Mouse (Mus musculus) embryo, embryonic 10.5 days (tissue): Measurements from ENCODE around the gene Pfdn4.

Experiments used
- DNase-seq: peaks from one replicate; pipeline ENCODE4 v3.0.0-alpha.2; 2015; ENCODE audit warnings: low spot score

Pfdn4 gene

DNA sequence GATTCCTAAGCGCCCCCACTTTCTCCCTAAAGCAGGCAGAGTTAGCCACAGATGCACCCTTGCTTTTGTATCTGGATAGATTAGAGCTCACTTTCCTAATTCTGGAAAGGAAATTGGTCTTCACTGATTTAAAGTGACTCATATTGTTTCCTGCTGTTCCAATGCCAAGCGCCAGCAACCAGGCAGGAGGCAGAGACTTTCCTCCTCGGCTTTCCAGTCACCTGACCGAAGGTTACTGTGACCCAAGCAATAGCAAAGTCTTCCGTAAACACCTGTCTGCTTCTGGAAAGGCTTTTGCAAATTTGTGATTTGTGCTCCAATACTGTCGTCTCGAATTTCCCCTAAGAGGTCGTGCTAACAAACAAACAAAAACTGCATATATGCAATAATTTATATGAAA is 1.8 kb downstream of the Pfdn4 start:
- DNase-seq: no peak

DNA sequence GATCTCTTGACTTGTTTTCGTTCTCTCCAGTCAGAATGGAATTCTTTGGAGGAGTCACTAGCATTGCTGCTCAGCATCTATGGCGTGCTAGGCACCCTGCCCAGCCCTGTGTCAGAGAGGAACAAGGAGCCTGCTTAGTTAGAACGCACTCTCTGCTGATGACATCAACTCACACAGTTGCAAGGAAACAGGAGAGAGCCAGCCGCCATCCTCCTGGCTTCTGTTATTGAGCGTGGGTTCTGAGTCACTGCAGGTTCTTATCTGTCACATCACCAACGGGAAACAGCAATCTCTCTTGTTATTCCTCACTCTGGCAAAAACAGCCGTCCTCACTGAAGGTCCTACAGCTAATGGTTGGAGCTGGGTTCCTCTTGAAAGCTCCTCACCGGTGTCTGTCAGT is 7.1 kb downstream of the Pfdn4 start:
- DNase-seq: no peak

GRCm38 (mm10) chr2:170503983-170504382 is 7.8 kb downstream of the Pfdn4 start:
- no peak for DNase-seq

- DNase-seq: peak; percentile 93
Measured at GRCm38 (mm10) chr2:170507734-170508133, 11.5 kb downstream of the Pfdn4 start.

- peak; percentile 97 for DNase-seq
Measured at GRCm38 (mm10) chr2:170508821-170509220, 12.6 kb downstream of the Pfdn4 start.

DNA sequence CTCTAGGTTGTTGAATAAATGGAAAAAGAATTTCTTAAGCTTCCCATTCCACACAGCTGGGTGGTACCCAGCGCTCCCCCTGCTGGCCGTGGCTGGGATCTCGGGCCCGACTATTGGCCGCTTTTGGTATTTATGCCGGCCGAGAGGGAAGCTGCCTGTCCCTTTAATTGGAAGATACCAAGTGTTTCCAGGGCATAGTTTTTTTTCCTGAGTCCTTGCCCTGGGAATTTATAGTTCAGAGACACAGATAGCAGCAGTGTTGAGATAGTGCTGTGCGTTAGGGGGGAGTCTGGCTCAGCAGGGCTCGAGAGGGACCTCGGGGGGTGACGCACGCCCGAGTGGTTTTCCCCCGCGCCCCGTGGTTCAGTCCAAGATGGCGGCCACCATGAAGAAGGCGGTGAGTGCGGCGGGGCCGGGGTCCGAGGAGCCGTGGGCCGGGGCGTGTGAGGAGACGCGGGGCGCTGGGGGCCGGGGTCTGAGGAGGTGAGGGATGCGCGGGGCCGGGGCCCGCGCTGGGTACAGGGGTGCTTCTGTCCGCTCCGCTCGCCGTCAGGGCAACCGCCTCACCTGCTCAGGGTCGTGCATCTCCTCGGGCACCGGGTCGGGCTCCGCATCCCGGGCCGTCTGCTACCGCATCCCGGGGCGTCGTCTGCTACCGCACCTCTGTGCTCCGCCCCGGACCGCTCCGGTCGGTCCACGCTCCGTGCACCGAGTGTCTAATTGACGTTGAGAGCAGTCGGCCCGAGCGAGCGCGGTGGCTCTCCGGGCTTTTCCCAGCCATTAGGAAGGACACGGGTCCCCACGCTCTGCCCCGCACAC is 15.1 kb downstream of the Pfdn4 start:
- peak; percentile 93 for DNase-seq

DNA sequence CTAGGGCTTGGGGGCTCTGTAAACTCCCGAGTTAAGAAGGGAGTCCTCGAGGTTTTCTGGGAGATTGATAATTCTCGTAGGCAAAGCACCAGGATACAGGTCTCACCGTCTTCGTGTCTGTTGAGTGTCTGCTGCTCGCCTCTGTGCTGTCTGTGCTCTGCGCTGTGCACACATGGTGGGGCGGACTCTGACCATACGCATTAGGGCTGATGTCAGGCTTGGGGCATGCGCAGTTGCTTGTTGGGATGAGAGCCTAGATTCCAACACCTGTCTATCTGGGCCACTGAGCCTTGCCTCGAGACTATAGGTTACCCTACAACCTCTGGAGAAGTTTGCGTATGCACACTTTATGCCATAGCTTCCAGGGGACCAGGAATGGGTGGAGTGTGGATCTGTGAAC is 17.5 kb downstream of the Pfdn4 start:
- DNase-seq: no peak

GRCm38 (mm10) chr2:170520321-170520971 is 24.2 kb downstream of the Pfdn4 start:
- DNase-seq: peak; percentile 89

DNA sequence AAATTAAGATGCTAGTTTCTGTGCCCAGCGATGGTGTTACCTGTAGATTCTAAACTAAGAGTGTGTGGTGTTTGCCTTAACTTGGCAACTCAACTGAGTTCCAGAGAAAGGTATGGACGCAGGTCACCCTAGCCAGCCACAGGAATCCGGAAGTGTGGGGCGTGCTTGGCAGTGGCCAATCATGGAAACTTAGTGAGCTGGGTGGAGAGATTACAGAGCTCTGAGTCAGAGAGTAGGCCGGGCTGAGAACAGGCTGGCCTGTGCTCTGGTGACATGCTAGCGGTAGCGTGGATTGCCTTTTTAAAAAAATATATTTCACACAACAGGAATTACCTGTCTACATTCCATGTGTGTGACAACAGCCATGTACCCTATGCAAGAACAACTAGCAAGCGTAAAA is 30.3 kb downstream of the Pfdn4 start:
- DNase-seq: no peak

- DNase-seq: no peak
Measured at GRCm38 (mm10) chr2:170528061-170528460, 31.8 kb downstream of the Pfdn4 start.

DNA sequence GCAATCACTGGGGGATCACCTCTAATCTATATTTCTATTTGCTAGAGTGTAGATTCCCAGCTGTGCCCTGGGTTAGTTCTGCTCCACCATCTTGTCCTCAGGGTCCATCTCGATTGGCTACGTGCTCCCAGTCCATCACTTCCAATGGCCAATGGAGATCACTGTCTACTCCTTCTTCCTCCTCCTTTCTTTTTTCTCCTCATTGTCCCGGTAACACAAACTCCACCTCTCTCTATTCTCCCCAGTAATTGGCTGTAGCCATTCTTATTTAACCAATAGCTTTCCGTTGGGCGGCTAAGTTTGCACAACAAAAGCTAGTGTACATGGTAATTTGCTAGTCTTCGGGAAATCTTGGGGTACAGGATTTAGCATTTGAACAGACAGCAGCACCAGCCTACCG is 33.5 kb downstream of the Pfdn4 start:
- no peak for DNase-seq

DNA sequence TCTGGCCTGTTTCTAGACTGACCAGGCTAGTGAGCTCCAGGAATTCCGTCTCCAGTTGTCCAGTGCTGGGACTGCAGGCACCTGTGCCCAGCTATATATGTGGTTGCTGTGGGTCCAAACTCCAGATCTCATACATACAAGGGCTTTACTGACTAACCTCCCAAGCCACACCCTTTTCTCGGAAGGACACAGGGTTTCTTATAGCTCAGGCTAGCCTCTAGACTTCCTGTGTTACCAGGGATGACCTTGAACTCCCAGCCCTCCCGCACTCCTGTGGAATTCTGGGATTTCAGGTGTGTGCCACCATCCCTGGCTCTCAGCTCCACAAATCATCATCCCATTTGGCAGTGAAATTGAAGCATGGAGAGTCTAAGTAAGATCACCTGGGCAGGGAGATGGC is 34.0 kb downstream of the Pfdn4 start:
- no peak for DNase-seq

GRCm38 (mm10) chr2:170534116-170534802 is 38.0 kb downstream of the Pfdn4 start:
- no peak for DNase-seq

DNA sequence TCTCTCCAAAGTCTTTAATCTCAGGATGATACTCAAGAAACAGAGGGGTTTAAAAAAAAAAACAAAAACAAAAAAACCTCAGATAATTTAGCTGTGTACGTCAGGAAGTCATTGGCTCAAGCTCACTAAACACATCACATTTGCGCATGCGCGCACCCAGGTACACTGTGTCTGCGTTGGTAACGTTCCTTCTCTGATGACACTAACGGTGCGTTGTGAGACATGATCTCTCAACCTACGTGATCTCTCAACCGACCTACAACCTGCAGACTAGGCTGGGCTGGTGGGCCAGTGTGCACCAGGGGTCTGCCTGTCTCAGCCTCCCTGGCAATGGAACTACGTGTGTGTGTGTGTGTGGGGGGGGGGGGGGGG is 38.6 kb downstream of the Pfdn4 start:
- no peak for DNase-seq

- no peak for DNase-seq
Measured at GRCm38 (mm10) chr2:170535841-170536240, 39.6 kb downstream of the Pfdn4 start.

DNA sequence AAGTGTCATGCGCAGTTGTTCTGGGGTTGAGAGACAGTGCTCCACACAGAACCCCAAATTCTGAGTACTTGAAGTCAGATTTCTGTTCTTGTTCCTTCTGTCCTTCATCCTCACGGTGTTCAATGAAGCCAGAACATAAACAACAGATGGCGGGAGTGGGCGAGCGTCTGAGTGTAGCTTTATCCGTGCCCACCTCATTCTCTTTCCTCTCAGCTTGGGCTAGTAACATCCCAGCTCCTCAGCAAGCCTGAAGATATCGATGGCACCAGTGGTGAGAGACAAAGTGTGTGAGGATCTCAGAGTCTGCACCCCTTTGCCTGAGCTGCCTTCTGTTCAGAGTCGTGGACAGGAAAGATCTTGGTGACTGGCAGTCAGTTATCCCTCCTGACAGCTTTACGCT is 43.0 kb downstream of the Pfdn4 start:
- DNase-seq: no peak

DNA sequence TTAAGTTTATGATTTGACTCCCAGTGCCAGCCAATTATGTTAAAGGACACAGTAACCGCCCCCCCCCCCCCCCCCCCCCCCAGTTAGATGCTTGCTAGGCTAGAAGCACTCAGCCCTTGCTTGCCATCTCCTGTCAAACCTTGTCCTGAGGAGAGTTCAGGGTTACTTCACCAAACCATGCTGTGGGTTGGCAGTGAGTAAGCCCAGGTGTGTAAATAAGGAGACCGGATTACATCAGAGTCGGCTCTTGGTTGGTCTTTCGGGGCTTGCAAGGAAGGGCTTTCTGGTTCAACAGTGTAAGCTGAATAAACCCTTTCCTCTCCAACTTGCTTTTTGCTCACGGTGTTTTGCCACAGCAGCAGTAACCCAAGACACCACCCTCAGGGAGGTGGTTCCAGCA is 47.4 kb downstream of the Pfdn4 start:
- DNase-seq: no peak

- no peak for DNase-seq
Measured at GRCm38 (mm10) chr2:170544159-170544558, 47.9 kb downstream of the Pfdn4 start.

- DNase-seq: no peak
Measured at GRCm38 (mm10) chr2:170544950-170545349, 48.7 kb downstream of the Pfdn4 start.

DNA sequence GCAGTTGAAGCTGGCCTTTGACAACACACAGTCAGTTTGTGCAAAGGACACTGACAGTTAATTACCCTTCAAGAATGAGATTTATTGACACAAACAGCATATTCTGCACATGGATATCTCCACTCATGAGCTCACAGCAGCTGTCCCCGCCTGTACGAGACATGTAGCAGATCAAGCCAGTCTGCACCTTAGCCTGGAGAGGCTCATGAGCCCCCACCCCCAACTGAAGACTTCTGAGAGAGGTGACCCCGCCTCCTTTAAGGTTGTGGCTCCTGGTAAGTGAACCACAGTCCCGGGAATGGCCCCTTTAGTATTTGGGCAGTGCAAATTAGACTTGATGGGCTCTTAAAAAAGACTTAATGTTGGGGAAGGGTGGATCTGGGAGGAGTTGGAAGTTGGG is 49.5 kb downstream of the Pfdn4 start:
- DNase-seq: no peak

DNA sequence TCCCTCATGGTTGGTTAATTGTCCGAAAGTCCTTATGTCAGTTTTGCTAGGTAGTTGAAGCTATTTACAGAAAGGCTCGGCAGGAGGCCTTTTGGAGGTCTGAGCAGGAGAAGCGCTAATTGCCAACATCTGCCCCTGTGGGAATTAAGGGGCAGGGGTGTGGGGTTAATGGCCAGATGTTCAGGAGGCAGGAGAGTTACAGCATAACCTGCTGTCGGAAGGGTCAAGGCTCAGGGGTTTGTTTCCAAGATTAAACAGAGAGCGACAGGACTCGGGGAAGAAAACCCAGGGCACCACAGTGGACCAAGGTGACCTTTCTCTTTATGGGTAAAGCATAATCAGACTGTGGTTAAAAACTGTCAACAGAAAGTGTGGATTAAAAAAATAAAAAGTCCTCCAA is 51.3 kb downstream of the Pfdn4 start:
- peak; percentile 82 for DNase-seq

DNA sequence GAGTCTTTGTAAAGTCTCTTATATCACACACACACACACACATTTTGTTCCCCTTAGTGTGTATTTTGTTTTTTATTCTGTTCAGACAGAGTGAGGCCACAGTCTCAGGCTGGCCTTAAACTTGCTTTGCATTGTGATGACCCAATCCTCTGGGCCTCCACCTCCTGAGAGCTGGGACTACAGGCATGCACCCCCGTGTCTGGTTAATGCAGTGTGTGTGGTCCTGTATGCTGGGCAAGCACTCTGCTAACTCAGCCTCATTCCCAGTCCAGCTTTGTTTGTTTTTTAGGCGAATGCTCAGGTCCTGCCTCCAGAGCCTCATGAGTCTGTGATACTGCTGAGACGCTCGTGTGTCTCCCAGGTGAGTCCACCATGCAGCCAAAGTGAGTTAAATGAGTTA is 51.8 kb downstream of the Pfdn4 start:
- peak; percentile 62 for DNase-seq

GRCm38 (mm10) chr2:170549146-170549545 is 52.9 kb downstream of the Pfdn4 start:
- DNase-seq: no peak
